Mouse (Mus musculus): Measurements from ENCODE around the gene Pten.

Pten gene

GRCm38 (mm10) chr19:32756900-32757725 is at the start of gene Pten:
Pten (plus strand) TSS chr19:32757497.
- peak; percentile 94 for DNase-seq (ENCODE audit: low spot score in 2 of 2)

- no peak for DNase-seq (ENCODE audit: low spot score in 2 of 2)
These were observed 48.3 kb upstream of the Pten start for GRCm38 (mm10) chr19:32708996-32709395.

- DNase-seq (ENCODE audit: low spot score in 2 of 2), result no peak
These were observed 47.0 kb upstream of the Pten start for GRCm38 (mm10) chr19:32710288-32710687.

GRCm38 (mm10) chr19:32711761-32712541 is 45.3 kb upstream of the Pten start:
- DNase-seq (ENCODE audit: low spot score in 2 of 2), result peak; percentile 90 to 94

GRCm38 (mm10) chr19:32712588-32713042 is 44.7 kb upstream of the Pten start:
- peak; percentile 50 to 83 for DNase-seq (ENCODE audit: low spot score in 2 of 2)

- DNase-seq (ENCODE audit: low spot score in 2 of 2), result no peak
These were observed 43.8 kb upstream of the Pten start for GRCm38 (mm10) chr19:32713471-32713870.

GRCm38 (mm10) chr19:32715201-32715600 is 42.1 kb upstream of the Pten start:
- DNase-seq (ENCODE audit: low spot score in 2 of 2), result peak; percentile 50 to 76

- no peak for DNase-seq (ENCODE audit: low spot score in 2 of 2)
These were observed 41.6 kb upstream of the Pten start for GRCm38 (mm10) chr19:32715681-32716080.

- no peak for DNase-seq (ENCODE audit: low spot score in 2 of 2)
These were observed 39.7 kb upstream of the Pten start for GRCm38 (mm10) chr19:32717590-32717989.

GRCm38 (mm10) chr19:32720319-32720718 is 37.0 kb upstream of the Pten start:
- DNase-seq (ENCODE audit: low spot score in 2 of 2), result no peak

- DNase-seq (ENCODE audit: low spot score in 2 of 2), result no peak
These were observed 33.5 kb upstream of the Pten start for GRCm38 (mm10) chr19:32723817-32724216.

- DNase-seq (ENCODE audit: low spot score in 2 of 2), result no peak
These were observed 30.6 kb upstream of the Pten start for GRCm38 (mm10) chr19:32726451-32727325.

GRCm38 (mm10) chr19:32729785-32730184 is 27.5 kb upstream of the Pten start:
- no peak for DNase-seq (ENCODE audit: low spot score in 2 of 2)

GRCm38 (mm10) chr19:32732922-32733321 is 24.4 kb upstream of the Pten start:
- no peak for DNase-seq (ENCODE audit: low spot score in 2 of 2)

GRCm38 (mm10) chr19:32737844-32738243 is 19.5 kb upstream of the Pten start:
- DNase-seq (ENCODE audit: low spot score in 2 of 2), result no peak

- no peak for DNase-seq (ENCODE audit: low spot score in 2 of 2)
These were observed 17.6 kb upstream of the Pten start, which contains the start of gene Atad1 for GRCm38 (mm10) chr19:32739686-32740085. Atad1 (minus strand) TSS chr19:32739786.

GRCm38 (mm10) chr19:32740641-32741345 is 16.5 kb upstream of the Pten start:
- DNase-seq (ENCODE audit: low spot score in 2 of 2), result no peak

- DNase-seq (ENCODE audit: low spot score in 2 of 2), result peak in 1 of 2 experiments; percentile 42
These were observed 7.9 kb upstream of the Pten start for GRCm38 (mm10) chr19:32749425-32749824.

GRCm38 (mm10) chr19:32752357-32752756 is 4.9 kb upstream of the Pten start:
- DNase-seq (ENCODE audit: low spot score in 2 of 2), result no peak

GRCm38 (mm10) chr19:32753386-32753785 is 3.9 kb upstream of the Pten start:
- DNase-seq (ENCODE audit: low spot score in 2 of 2), result no peak
